Mouse (Mus musculus): Measurements from ENCODE around the gene Snrpe. TPM values are rescaled to one million over a fixed set of nuclear protein-coding genes. Genes with fewer than 3 reads are reported as not detected.

The Snrpe gene
- polyA plus RNA-seq, 1 experiment = 14.8 TPM

- H3K36me3 ChIP-seq (ENCODE audit: control insufficient read depth, insufficient read depth, low read length) = peaks cover 56% of the 10 kb centered on the region
Observed at GRCm38 (mm10) chr1:133641163-133641562, 31.1 kb upstream of the Snrpe start.

GRCm38 (mm10) chr1:133638517-133638916, 28.4 kb upstream of the Snrpe start:
- WGBS = 96% methylated on average over 6 of the region's 6 CpGs
- no peak overlapping the region for H3K27ac ChIP-seq (ENCODE audit: insufficient read depth, low read length)
- peaks cover 54% of the 10 kb centered on the region for H3K36me3 ChIP-seq (ENCODE audit: control insufficient read depth, insufficient read depth, low read length)
- H3K4me3 ChIP-seq (ENCODE audit: extremely low read depth, insufficient read depth, insufficient read length) = no peak overlapping the region
- TF ChIP-seq CTCF (IDR thresholded peaks at IDR 0.05; ENCODE audit: extremely low read depth, insufficient read depth, insufficient read length, insufficient replicate concordance) = no peak
- TF ChIP-seq POLR2A (IDR thresholded peaks at IDR 0.05; ENCODE audit: low read depth, low read length) = no peak
- no peaks in the 10 kb centered on the region for H3K27me3 ChIP-seq (ENCODE audit: control insufficient read depth, insufficient read depth, low read length)
- DNase-seq (ENCODE audit: low read depth in 1 of 2, low spot score in 2 of 2) = no peak
- H3K4me1 ChIP-seq (ENCODE audit: control insufficient read depth, insufficient read depth, insufficient read length) = no peaks in the 10 kb centered on the region

More at GRCm38 (mm10) chr1:133641163-133641562, 31.1 kb upstream of the Snrpe start:
- DNase-seq (ENCODE audit: low read depth in 1 of 2, low spot score in 2 of 2) = no peak
- H3K27me3 ChIP-seq (ENCODE audit: control insufficient read depth, insufficient read depth, low read length) = no peaks in the 10 kb centered on the region
- WGBS = 97% methylated on average over 2 of the region's 2 CpGs
- H3K4me1 ChIP-seq (ENCODE audit: control insufficient read depth, insufficient read depth, insufficient read length) = no peaks in the 10 kb centered on the region
- TF ChIP-seq POLR2A (IDR thresholded peaks at IDR 0.05; ENCODE audit: low read depth, low read length) = no peak
- no peak for TF ChIP-seq CTCF (IDR thresholded peaks at IDR 0.05; ENCODE audit: extremely low read depth, insufficient read depth, insufficient read length, insufficient replicate concordance)
- no peak overlapping the region for H3K4me3 ChIP-seq (ENCODE audit: extremely low read depth, insufficient read depth, insufficient read length)
- no peak overlapping the region for H3K27ac ChIP-seq (ENCODE audit: insufficient read depth, low read length)

- no peaks in the 10 kb centered on the region for H3K4me1 ChIP-seq (ENCODE audit: control insufficient read depth, insufficient read depth, insufficient read length)
- TF ChIP-seq CTCF (IDR thresholded peaks at IDR 0.05; ENCODE audit: extremely low read depth, insufficient read depth, insufficient read length, insufficient replicate concordance) = no peak
- no peak for TF ChIP-seq POLR2A (IDR thresholded peaks at IDR 0.05; ENCODE audit: low read depth, low read length)
- H3K4me3 ChIP-seq (ENCODE audit: extremely low read depth, insufficient read depth, insufficient read length) = no peak overlapping the region
- no peaks in the 10 kb centered on the region for H3K27me3 ChIP-seq (ENCODE audit: control insufficient read depth, insufficient read depth, low read length)
- H3K27ac ChIP-seq (ENCODE audit: insufficient read depth, low read length) = no peak overlapping the region
- DNase-seq (ENCODE audit: low read depth in 1 of 2, low spot score in 2 of 2) = no peak
- WGBS = 91% methylated on average over 2 of the region's 2 CpGs
- H3K36me3 ChIP-seq (ENCODE audit: control insufficient read depth, insufficient read depth, low read length) = peaks cover 47% of the 10 kb centered on the region
Observed at GRCm38 (mm10) chr1:133632168-133632567, 22.1 kb upstream of the Snrpe start.

GRCm38 (mm10) chr1:133625052-133625451, 15.0 kb upstream of the Snrpe start:
- H3K36me3 ChIP-seq (ENCODE audit: control insufficient read depth, insufficient read depth, low read length) = peaks cover 51% of the 10 kb centered on the region
- no peaks in the 10 kb centered on the region for H3K4me1 ChIP-seq (ENCODE audit: control insufficient read depth, insufficient read depth, insufficient read length)
- no peak overlapping the region for H3K27ac ChIP-seq (ENCODE audit: insufficient read depth, low read length)
- 80% methylated on average over 2 of the region's 2 CpGs for WGBS
- no peak overlapping the region for H3K4me3 ChIP-seq (ENCODE audit: extremely low read depth, insufficient read depth, insufficient read length)
- TF ChIP-seq CTCF (IDR thresholded peaks at IDR 0.05; ENCODE audit: extremely low read depth, insufficient read depth, insufficient read length, insufficient replicate concordance) = no peak
- no peak for TF ChIP-seq POLR2A (IDR thresholded peaks at IDR 0.05; ENCODE audit: low read depth, low read length)
- H3K27me3 ChIP-seq (ENCODE audit: control insufficient read depth, insufficient read depth, low read length) = no peaks in the 10 kb centered on the region
- no peak for DNase-seq (ENCODE audit: low read depth in 1 of 2, low spot score in 2 of 2)

- WGBS = 83% methylated on average over 8 of the region's 8 CpGs
- no peak overlapping the region for H3K27ac ChIP-seq (ENCODE audit: insufficient read depth, low read length)
- peaks cover 21% of the 10 kb centered on the region for H3K36me3 ChIP-seq (ENCODE audit: control insufficient read depth, insufficient read depth, low read length)
Observed at GRCm38 (mm10) chr1:133618311-133618710, 8.2 kb upstream of the Snrpe start.

GRCm38 (mm10) chr1:133617908-133618307, 7.8 kb upstream of the Snrpe start:
- Histone ChIP-seq H3K27me3 (ENCODE audit: control insufficient read depth, insufficient read depth, low read length) (no peaks in the 10 kb centered on the region), H3K4me1 (ENCODE audit: control insufficient read depth, insufficient read depth, insufficient read length) (no peaks in the 10 kb centered on the region), H3K4me3 (ENCODE audit: extremely low read depth, insufficient read depth, insufficient read length) (no peak overlapping the region), H3K36me3 (ENCODE audit: control insufficient read depth, insufficient read depth, low read length) (peaks cover 18% of the 10 kb centered on the region), H3K27ac (ENCODE audit: insufficient read depth, low read length) (no peak overlapping the region)
- no peak for DNase-seq (ENCODE audit: low read depth in 1 of 2, low spot score in 2 of 2)
- 63% methylated on average over 2 of the region's 2 CpGs for WGBS
- TF ChIP-seq CTCF (IDR thresholded peaks at IDR 0.05; ENCODE audit: extremely low read depth, insufficient read depth, insufficient read length, insufficient replicate concordance) (no peak), POLR2A (IDR thresholded peaks at IDR 0.05; ENCODE audit: low read depth, low read length) (no peak)

More at GRCm38 (mm10) chr1:133618311-133618710, 8.2 kb upstream of the Snrpe start:
- H3K27me3 ChIP-seq (ENCODE audit: control insufficient read depth, insufficient read depth, low read length) = no peaks in the 10 kb centered on the region
- TF ChIP-seq POLR2A (IDR thresholded peaks at IDR 0.05; ENCODE audit: low read depth, low read length) (no peak), CTCF (IDR thresholded peaks at IDR 0.05; ENCODE audit: extremely low read depth, insufficient read depth, insufficient read length, insufficient replicate concordance) (no peak)
- H3K4me1 ChIP-seq (ENCODE audit: control insufficient read depth, insufficient read depth, insufficient read length) = no peaks in the 10 kb centered on the region
- H3K4me3 ChIP-seq (ENCODE audit: extremely low read depth, insufficient read depth, insufficient read length) = no peak overlapping the region
- no peak for DNase-seq (ENCODE audit: low read depth in 1 of 2, low spot score in 2 of 2)

GRCm38 (mm10) chr1:133613817-133614216, 3.7 kb upstream of the Snrpe start:
- no peak for TF ChIP-seq POLR2A (IDR thresholded peaks at IDR 0.05; ENCODE audit: low read depth, low read length)
- no peak for TF ChIP-seq CTCF (IDR thresholded peaks at IDR 0.05; ENCODE audit: extremely low read depth, insufficient read depth, insufficient read length, insufficient replicate concordance)
- no peak for DNase-seq (ENCODE audit: low read depth in 1 of 2, low spot score in 2 of 2)

More at GRCm38 (mm10) chr1:133613817-133614216, 3.7 kb upstream of the Snrpe start:
- no peak overlapping the region for H3K4me3 ChIP-seq (ENCODE audit: extremely low read depth, insufficient read depth, insufficient read length)
- no peaks in the 10 kb centered on the region for H3K4me1 ChIP-seq (ENCODE audit: control insufficient read depth, insufficient read depth, insufficient read length)
- H3K27ac ChIP-seq (ENCODE audit: insufficient read depth, low read length) = no peak overlapping the region
- no peaks in the 10 kb centered on the region for H3K27me3 ChIP-seq (ENCODE audit: control insufficient read depth, insufficient read depth, low read length)
- 76% methylated on average over 3 of the region's 3 CpGs for WGBS
- peaks cover 3% of the 10 kb centered on the region; the same call in 1 of the 2 replicates for H3K36me3 ChIP-seq (ENCODE audit: control insufficient read depth, insufficient read depth, low read length)

All from spleen, adult 2 months (tissue).